Mouse (Mus musculus): Measurements from ENCODE around the gene Cutal. TPM values are rescaled to one million over a fixed set of nuclear protein-coding genes. Genes with fewer than 3 reads are reported as not detected.
"Not testable (repeated sequence)": the region's sequence is repeated elsewhere in the genome, so short reads cannot be mapped to it uniquely, and the experiment has no call there.

Cutal gene
- polyA plus RNA-seq (2014; fragmentation: Nextera tagmentation; extraction: Ambion mirVana): not detected in 2 replicates

GRCm38 (mm10) chr2:34874271-34874670 is at the start of gene Cutal:
TSS of gene Cutal (plus strand) at chr2:34874396.
- H3K4me3 ChIP-seq (ENCODE audit: low read depth, low read length): 0 out of 2 replicates have a peak within 1 kb of the TSS, but pooled peaks have one; percentile 2
- H3K27me3 ChIP-seq (ENCODE audit: control insufficient read depth, insufficient read depth, low read length): peaks cover 16% of the 10 kb centered on the region
- no peaks in the 10 kb centered on the region for H3K36me3 ChIP-seq (ENCODE audit: control insufficient read depth, insufficient read depth, low read length)
- H3K4me1 ChIP-seq (ENCODE audit: control insufficient read depth, insufficient read depth, low read length): peaks cover 5% of the 10 kb centered on the region; the same call in 1 of the 2 replicates
- H3K27ac ChIP-seq (replicated peaks; ENCODE audit: low read depth, low read length): no peak within 1 kb of the TSS
- peak within 1 kb of the TSS; percentile 30 for H3K4me2 ChIP-seq (ENCODE audit: low read depth, severe bottlenecking)
- 3% methylated on average over 14 of the region's 14 CpGs for WGBS
- ATAC-seq (ENCODE audit: insufficient number of reproducible peaks, low FRiP score, low TSS enrichment, low read depth) (no peak), DNase-seq (ENCODE audit: low spot score) (peak; percentile 34)
- peak within 1 kb of the TSS; percentile 37 for H3K9ac ChIP-seq (ENCODE audit: low read length)
- H3K9me3 ChIP-seq (ENCODE audit: control insufficient read depth, low read length): no peaks in the 10 kb centered on the region

GRCm38 (mm10) chr2:34825827-34826459 is 48.3 kb upstream of the Cutal start, which contains the start of gene Fbxw2:
TSS of gene Fbxw2 (minus strand) at chr2:34826311.
- DNase-seq (ENCODE audit: low spot score) (peak; percentile 95), ATAC-seq (ENCODE audit: insufficient number of reproducible peaks, low FRiP score, low TSS enrichment, low read depth) (peak; percentile 96)
- peak within 1 kb of the TSS; percentile 81 for H3K4me2 ChIP-seq (ENCODE audit: low read depth, severe bottlenecking)
- peak within 1 kb of the TSS; percentile 72 for H3K9ac ChIP-seq (ENCODE audit: low read length)
- no peaks in the 10 kb centered on the region for H3K9me3 ChIP-seq (ENCODE audit: control insufficient read depth, low read length)
- no peaks in the 10 kb centered on the region; the same call in 1 of the 2 replicates for H3K36me3 ChIP-seq (ENCODE audit: control insufficient read depth, insufficient read depth, low read length)
- no peaks in the 10 kb centered on the region for H3K27me3 ChIP-seq (ENCODE audit: control insufficient read depth, insufficient read depth, low read length)
- H3K4me1 ChIP-seq (ENCODE audit: control insufficient read depth, insufficient read depth, low read length): peaks cover 4% of the 10 kb centered on the region; the same call in 1 of the 2 replicates
- peak within 1 kb of the TSS; percentile 49; the same call in 1 of the 2 replicates for H3K27ac ChIP-seq (replicated peaks; ENCODE audit: low read depth, low read length)
- under 1% methylated on average over 52 of the region's 57 CpGs for WGBS
- H3K4me3 ChIP-seq (ENCODE audit: low read depth, low read length): peak within 1 kb of the TSS; percentile 70

- WGBS: 35% methylated on average over 20 of the region's 21 CpGs
- peak overlapping the region; percentile 81 for H3K4me2 ChIP-seq (ENCODE audit: low read depth, severe bottlenecking)
- no peaks in the 10 kb centered on the region for H3K36me3 ChIP-seq (ENCODE audit: control insufficient read depth, insufficient read depth, low read length)
- peak overlapping the region; percentile 70 for H3K4me3 ChIP-seq (ENCODE audit: low read depth, low read length)
- H3K9ac ChIP-seq (ENCODE audit: low read length): peak overlapping the region; percentile 72
- no peaks in the 10 kb centered on the region for H3K9me3 ChIP-seq (ENCODE audit: control insufficient read depth, low read length)
- H3K27ac ChIP-seq (replicated peaks; ENCODE audit: low read depth, low read length): no peak overlapping the region
- no peaks in the 10 kb centered on the region for H3K27me3 ChIP-seq (ENCODE audit: control insufficient read depth, insufficient read depth, low read length)
- ATAC-seq (ENCODE audit: insufficient number of reproducible peaks, low FRiP score, low TSS enrichment, low read depth) (no peak), DNase-seq (ENCODE audit: low spot score) (peak; percentile 38)
- H3K4me1 ChIP-seq (ENCODE audit: control insufficient read depth, insufficient read depth, low read length): peaks cover 4% of the 10 kb centered on the region; the same call in 1 of the 2 replicates
These were observed 47.5 kb upstream of the Cutal start for GRCm38 (mm10) chr2:34826460-34827231.

- Histone ChIP-seq H3K36me3 (ENCODE audit: control insufficient read depth, insufficient read depth, low read length) (no peaks in the 10 kb centered on the region), H3K27ac (replicated peaks; ENCODE audit: low read depth, low read length) (no peak overlapping the region), H3K9ac (ENCODE audit: low read length) (no peak overlapping the region), H3K4me1 (ENCODE audit: control insufficient read depth, insufficient read depth, low read length) (peaks cover 4% of the 10 kb centered on the region; the same call in 1 of the 2 replicates), H3K4me3 (ENCODE audit: low read depth, low read length) (no peak overlapping the region), H3K27me3 (ENCODE audit: control insufficient read depth, insufficient read depth, low read length) (no peaks in the 10 kb centered on the region), H3K9me3 (ENCODE audit: control insufficient read depth, low read length) (no peaks in the 10 kb centered on the region), H3K4me2 (ENCODE audit: low read depth, severe bottlenecking) (no peak overlapping the region)
- WGBS: 85% methylated on average over 4 of the region's 4 CpGs
- no peak for ATAC-seq (ENCODE audit: insufficient number of reproducible peaks, low FRiP score, low TSS enrichment, low read depth)
- no peak for DNase-seq (ENCODE audit: low spot score)
These were observed 46.6 kb upstream of the Cutal start for GRCm38 (mm10) chr2:34827591-34827990.

- Histone ChIP-seq H3K27me3 (ENCODE audit: control insufficient read depth, insufficient read depth, low read length) (no peaks in the 10 kb centered on the region), H3K4me2 (ENCODE audit: low read depth, severe bottlenecking) (no peak overlapping the region), H3K27ac (replicated peaks; ENCODE audit: low read depth, low read length) (no peak overlapping the region), H3K4me3 (ENCODE audit: low read depth, low read length) (no peak overlapping the region), H3K36me3 (ENCODE audit: control insufficient read depth, insufficient read depth, low read length) (no peaks in the 10 kb centered on the region), H3K9ac (ENCODE audit: low read length) (no peak overlapping the region), H3K4me1 (ENCODE audit: control insufficient read depth, insufficient read depth, low read length) (peaks cover 4% of the 10 kb centered on the region; the same call in 1 of the 2 replicates), H3K9me3 (ENCODE audit: control insufficient read depth, low read length) (no peaks in the 10 kb centered on the region)
- no peak for ATAC-seq (ENCODE audit: insufficient number of reproducible peaks, low FRiP score, low TSS enrichment, low read depth)
- WGBS: 83% methylated on average over 1 of the region's 1 CpGs
- no peak for DNase-seq (ENCODE audit: low spot score)
These were observed 46.2 kb upstream of the Cutal start for GRCm38 (mm10) chr2:34828026-34828425.

GRCm38 (mm10) chr2:34830066-34830465 is 44.1 kb upstream of the Cutal start:
- H3K4me2 ChIP-seq (ENCODE audit: low read depth, severe bottlenecking); H3K36me3 ChIP-seq (ENCODE audit: control insufficient read depth, insufficient read depth, low read length); H3K9ac ChIP-seq (ENCODE audit: low read length); H3K27me3 ChIP-seq (ENCODE audit: control insufficient read depth, insufficient read depth, low read length); H3K4me1 ChIP-seq (ENCODE audit: control insufficient read depth, insufficient read depth, low read length); H3K9me3 ChIP-seq (ENCODE audit: control insufficient read depth, low read length); H3K27ac ChIP-seq (replicated peaks; ENCODE audit: low read depth, low read length); DNase-seq (ENCODE audit: low spot score); H3K4me3 ChIP-seq (ENCODE audit: low read depth, low read length); ATAC-seq (ENCODE audit: insufficient number of reproducible peaks, low FRiP score, low TSS enrichment, low read depth): not testable (repeated sequence)
- WGBS: 95% methylated on average over 17 of the region's 17 CpGs

- WGBS: 75% methylated on average over 11 of the region's 11 CpGs
- H3K4me3 ChIP-seq (ENCODE audit: low read depth, low read length); H3K9ac ChIP-seq (ENCODE audit: low read length); H3K27ac ChIP-seq (replicated peaks; ENCODE audit: low read depth, low read length); H3K27me3 ChIP-seq (ENCODE audit: control insufficient read depth, insufficient read depth, low read length); H3K4me1 ChIP-seq (ENCODE audit: control insufficient read depth, insufficient read depth, low read length); ATAC-seq (ENCODE audit: insufficient number of reproducible peaks, low FRiP score, low TSS enrichment, low read depth); H3K9me3 ChIP-seq (ENCODE audit: control insufficient read depth, low read length); H3K36me3 ChIP-seq (ENCODE audit: control insufficient read depth, insufficient read depth, low read length); H3K4me2 ChIP-seq (ENCODE audit: low read depth, severe bottlenecking); DNase-seq (ENCODE audit: low spot score): not testable (repeated sequence)
These were observed 41.3 kb upstream of the Cutal start, which contains the start of gene Gm34653 for GRCm38 (mm10) chr2:34832766-34833457. TSS of gene Gm34653 (plus strand) at chr2:34833007.

- 90% methylated on average over 17 of the region's 17 CpGs for whole genome bisulfite sequencing
- no peaks in the 10 kb centered on the region for H3K27me3 ChIP-seq (ENCODE audit: control insufficient read depth, insufficient read depth, low read length)
- H3K9ac ChIP-seq (ENCODE audit: low read length): no peak overlapping the region
- no peaks in the 10 kb centered on the region for H3K9me3 ChIP-seq (ENCODE audit: control insufficient read depth, low read length)
- no peak overlapping the region for H3K4me2 ChIP-seq (ENCODE audit: low read depth, severe bottlenecking)
- H3K4me1 ChIP-seq (ENCODE audit: control insufficient read depth, insufficient read depth, low read length): no peaks in the 10 kb centered on the region
- no peak overlapping the region for H3K27ac ChIP-seq (replicated peaks; ENCODE audit: low read depth, low read length)
- ATAC-seq (ENCODE audit: insufficient number of reproducible peaks, low FRiP score, low TSS enrichment, low read depth) (no peak), DNase-seq (ENCODE audit: low spot score) (no peak)
- H3K4me3 ChIP-seq (ENCODE audit: low read depth, low read length): no peak overlapping the region
- H3K36me3 ChIP-seq (ENCODE audit: control insufficient read depth, insufficient read depth, low read length): no peaks in the 10 kb centered on the region
These were observed 40.6 kb upstream of the Cutal start for GRCm38 (mm10) chr2:34833624-34834023.

Data from limb, embryonic 11.5 days (tissue).